Mouse (Mus musculus) right cerebral cortex, postnatal 4 days (tissue): Measurements from ENCODE around the gene Man1a.

Experiments
- DNase-seq: peaks from one replicate; pipeline ENCODE4 v3.0.0-alpha.2; 2022

Gene Man1a

DNA sequence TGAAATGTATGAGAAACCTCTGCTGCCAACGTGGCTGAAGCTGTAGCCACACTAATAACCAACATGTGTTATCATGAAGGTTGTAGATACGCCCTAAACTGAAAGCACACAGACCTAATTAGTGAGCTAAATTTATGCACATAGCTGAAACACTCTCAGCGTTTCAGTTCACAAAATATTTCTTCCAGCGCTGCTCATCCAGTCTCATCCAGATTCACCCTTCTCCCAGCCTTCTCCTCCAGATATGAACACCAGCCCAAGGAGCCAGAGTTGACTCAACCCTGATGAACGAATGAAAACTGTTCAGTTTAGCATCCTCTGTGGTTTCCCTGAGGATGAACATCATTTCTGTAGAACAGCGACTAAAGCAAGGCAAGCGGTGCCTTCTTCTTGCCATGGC lies 15.8 kb downstream of the Man1a start:
- DNase-seq: no peak

DNA sequence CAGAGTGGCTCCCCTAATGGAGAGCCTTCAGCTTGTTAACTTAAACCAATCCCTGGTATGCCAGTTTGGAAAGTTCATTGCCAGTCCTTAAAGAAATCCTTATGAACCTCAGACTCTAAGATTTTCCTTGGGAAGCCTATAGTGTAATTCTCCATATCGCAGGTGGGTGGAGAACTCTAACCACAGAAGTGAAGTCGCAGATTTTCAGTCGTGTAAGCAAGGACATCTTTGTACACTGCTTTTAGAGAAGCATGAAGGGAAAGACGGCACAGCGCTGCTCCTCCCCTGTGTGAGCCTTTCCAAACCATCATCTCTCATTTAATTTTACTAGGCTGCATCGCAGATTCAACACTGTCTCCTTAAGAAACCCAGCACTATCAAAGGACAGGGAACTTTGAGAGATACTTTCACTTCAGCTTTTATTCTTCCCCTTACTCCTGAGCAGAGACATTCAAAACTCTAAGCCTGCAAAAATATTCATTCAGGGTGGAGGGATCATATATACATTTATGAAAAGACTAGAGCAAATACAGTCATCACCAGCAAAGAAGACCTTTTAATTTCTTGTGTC lies 16.6 kb downstream of the Man1a start:
- DNase-seq: no peak

DNA sequence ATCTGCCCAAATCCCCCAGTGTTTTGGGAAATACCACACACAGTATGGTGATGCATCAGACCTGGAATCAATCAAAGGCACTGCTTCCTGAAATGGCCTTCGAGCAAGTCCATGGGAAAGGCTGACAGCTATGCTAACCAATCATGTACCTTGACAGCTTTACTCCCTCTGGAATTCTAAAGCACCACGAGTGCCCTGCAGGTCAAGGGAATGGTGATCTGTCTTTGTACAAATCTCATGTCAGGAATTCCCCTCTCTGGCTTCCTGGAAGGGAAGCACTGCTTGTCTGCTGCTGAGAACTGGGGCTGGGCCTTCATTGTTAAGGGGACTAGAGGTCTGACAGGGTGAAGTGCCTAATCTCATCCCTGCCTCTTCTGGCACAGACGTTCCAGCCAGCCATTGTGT lies 17.3 kb downstream of the Man1a start:
- DNase-seq: no peak

DNA sequence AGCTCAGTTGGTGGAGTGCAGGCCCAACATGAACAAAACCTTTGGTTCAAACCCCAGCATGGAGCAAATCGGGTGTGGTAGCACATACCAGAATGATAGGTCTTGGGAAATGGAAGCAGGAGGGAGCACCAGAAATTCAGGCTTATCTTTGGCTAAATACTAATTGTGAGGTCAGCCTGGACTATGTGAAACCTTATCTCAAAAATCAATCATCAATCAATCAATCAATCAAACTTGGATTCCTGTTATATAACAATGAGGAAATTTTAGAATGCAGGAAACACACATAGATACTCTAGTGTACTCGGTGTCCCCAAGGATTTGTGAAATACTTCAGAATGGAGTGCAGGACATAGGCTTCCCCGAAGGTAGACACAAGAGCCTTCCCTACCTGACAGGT lies 17.8 kb downstream of the Man1a start:
- no peak for DNase-seq

DNA sequence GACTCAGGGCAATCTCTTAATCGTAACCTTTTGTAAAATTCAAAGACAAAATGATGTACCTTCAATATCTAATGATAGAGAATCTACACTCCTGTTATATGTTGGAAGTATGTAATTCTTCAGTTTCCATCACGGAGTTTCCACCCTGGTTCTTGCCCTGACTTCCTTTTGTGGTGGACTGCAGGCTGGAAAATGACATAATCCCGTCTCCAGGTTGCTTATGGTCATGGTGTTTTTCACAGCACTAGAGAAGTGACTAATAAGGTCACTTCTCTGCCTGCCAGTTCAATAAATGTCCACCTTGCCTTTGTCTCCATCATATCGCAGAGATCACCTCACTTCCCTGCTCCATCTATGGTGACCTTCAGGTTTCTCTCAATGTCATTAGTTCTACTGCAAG lies 22.2 kb downstream of the Man1a start:
- DNase-seq: no peak

DNA sequence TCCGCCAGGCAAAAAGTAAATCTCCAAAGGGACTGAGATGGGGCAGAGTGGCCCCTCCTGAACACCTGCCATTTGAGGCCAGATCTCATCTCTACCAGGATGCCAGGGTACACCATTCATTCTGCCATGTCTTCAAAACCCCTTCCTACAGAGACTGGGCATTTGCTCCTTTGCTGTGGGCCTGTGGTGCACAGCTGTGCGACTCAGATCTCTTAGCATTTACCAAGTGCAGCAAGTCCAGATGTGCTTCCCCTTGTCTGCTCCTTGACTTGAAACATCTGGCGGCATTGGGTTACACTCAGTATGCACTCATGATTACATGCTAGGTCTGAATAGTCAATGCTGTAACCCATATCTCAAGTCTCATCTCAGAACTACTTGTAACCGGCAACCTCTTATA lies 28.5 kb downstream of the Man1a start:
- DNase-seq: no peak

DNA sequence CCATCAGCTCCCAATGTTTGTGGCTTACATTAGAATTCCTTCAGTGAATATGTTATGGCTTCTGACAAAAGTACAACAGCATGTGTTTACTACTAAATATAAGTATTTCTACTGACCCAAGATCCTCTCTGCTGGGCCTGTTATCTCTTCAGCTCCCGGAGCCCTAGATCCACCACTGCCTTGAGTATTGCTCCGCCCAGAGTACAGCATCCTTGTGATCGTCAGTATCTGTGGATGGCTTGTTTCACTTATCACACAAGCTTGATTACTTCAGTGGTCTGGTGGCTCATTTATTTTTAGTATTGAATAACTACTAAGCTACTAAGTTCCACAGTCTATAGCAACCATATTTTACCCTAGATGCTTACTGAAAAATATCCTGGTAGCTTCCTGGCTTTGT lies 33.1 kb downstream of the Man1a start:
- no peak for DNase-seq

DNA sequence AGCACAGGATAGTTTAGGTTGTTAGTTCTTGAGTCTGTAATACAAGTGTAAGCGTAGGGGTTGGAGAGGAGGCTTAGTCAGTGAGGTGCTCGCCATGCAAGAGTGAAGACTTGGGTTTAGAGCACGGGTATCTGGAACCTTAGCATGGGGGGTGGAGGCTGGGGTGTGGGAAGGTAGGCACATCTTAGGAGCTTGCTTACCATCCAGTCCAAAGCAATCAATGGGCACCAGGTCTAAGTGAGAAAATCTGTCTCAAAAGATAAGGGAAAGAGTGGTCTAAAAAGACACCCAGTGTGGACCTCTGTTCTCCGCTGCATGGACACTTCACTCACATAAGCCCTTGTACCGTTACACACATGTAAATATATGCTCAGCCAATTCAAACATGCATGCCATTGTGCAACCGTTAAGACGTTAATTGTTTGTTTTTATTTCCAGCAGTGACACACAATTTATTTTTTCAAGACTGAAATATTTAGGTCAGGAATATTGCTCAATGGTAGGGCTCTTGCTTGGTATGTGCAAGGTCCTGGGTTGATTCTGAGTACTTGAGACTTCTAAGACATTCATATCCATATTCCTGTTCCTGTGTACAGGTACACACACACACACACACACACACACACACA lies 34.1 kb downstream of the Man1a start:
- DNase-seq: no peak

DNA sequence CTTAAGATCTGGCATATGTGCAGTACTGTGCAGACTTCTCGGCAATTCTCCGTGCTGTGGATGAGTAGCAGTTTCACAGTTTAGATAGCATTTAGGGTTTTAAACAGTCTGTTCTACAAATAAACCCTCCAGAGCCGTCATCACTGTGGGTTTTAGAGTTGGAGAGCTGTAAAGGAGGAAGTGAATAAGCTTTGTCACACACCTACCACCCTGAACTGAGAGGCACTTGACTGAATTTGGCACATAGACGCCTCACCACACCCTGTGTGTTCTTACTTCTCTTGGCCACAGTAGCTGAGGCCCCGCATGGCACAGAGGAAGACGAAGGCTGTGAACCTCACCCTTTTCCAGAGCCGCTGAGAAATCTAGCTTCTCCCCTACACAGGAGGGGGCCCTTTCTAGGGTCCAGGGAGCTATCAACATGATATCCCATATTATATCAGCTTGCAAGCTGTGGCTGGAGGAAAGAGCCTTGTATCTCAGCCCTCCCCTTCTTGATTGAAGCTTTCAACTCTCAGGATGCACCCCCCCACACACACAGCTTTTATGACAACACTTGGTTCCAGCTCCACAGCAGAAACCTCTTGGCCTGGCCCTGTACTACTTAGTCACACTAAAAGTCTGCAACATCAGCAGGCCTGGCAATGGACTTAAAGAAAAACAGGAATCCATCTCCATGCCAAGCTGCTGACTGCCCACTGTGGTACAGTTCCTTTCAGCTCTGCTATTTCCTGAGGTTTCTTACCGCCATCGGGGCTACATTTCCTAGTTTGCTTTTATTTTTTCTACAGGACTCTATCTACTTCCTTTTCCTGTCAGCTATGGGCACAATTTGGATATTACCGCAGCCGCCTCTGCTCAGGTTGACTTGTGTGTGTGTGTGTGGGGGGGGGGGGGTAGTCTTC lies 35.9 kb downstream of the Man1a start:
- no peak for DNase-seq

DNA sequence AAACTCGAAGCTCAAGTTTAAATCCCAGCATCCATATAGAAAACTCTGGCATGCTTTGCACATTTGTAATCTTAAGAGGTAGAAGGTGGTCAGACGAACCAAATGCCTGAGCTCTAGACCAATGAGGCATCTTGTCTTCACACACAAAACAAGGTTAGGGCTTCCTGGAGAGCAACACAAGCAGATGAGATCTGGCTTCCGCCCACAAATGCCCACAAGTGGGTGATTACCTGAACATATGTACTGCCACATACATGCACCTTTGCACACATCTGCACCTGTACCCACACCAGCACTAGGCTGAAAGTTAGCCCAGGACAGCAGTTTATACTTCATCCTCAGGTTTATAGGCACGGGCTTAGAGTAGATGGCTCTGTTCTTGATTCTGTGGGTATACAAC lies 36.7 kb downstream of the Man1a start:
- DNase-seq: no peak

DNA sequence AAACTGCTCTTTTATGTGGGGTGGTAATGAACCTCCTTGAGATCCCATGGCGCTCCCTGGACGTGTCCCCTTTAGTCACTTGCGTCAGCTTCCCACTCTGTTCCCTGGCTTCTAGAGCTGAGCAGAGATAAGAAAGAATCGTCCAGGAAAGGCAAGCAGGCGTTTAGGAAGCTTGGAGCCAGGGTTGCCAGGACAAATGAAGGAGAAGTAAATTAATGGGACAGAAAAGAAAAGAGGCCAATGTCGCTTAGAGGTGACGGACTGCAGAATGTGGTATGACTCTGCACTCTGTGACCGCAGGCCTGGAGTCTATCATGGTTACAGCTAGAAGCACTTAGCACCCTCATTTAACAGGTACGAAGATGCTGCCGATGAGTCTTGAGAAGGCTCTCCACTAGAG lies 37.7 kb downstream of the Man1a start:
- no peak for DNase-seq

DNA sequence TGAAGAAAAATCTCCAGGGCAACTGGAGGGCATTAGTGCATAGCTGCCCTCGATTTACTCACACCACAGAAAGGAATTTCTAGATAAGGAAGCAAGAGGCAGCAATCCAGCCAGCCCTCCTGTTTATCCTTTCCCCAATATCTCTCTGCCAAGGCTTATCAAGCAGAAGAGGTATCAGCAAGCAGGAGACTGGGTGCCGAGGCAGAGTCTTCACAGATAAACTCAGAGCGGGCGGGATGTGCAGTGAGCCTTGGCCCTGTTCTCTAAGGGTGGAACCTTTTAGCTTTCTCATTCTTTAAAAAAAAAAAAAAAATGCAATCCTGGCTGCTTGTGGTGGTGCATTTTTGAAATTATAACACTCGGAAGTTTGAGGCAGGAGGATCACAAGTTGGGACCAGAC lies 38.2 kb downstream of the Man1a start:
- no peak for DNase-seq

DNA sequence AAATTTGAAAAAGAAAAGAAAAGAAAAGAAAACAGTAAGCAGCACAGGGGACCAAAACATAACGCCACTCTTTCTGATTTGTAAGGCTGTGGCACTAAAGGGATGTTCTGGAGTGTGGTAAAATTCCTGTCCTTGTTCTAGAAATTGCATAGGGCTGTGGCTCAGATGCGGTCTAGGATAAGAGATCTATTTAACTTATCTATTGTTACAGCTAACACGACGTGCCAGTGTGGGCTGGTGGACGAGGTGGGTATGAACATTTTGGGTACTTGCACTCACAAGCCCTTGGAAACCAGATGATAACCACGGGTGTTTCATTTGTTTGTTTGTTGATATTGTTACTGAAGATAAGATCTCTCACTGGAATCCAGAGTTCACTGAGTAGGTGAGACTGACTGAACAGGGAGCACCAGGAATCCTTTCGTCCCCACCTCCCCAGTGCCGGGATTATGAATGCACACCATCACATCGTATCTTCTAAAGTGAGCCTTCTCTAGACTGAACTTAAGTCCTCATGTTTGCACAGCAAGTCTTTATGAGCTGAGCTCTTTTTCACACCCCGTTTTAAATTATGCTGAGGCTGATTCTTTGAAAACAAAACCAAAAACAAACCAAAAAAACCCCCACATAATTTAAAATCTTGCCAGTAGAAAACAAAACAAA lies 38.9 kb downstream of the Man1a start:
- no peak for DNase-seq

DNA sequence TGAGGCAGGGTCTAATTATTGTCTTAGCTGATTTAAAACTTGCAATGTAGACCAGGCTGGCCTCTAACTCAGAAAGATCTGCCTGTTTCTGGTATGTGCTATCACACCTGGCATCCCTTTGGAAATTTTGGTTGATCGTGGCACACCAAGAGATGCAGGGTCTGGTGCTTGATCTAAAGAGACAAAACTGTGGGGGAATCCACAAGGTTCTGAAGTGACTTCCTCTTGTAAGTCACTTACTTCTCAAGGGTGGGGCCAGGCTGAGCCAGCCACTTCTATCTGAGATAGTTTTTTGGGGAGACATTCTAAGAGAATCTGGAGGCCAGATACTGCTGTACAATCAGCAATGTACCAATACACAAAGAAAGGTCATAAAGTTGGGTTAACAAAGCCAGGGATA lies 40.8 kb downstream of the Man1a start:
- no peak for DNase-seq

DNA sequence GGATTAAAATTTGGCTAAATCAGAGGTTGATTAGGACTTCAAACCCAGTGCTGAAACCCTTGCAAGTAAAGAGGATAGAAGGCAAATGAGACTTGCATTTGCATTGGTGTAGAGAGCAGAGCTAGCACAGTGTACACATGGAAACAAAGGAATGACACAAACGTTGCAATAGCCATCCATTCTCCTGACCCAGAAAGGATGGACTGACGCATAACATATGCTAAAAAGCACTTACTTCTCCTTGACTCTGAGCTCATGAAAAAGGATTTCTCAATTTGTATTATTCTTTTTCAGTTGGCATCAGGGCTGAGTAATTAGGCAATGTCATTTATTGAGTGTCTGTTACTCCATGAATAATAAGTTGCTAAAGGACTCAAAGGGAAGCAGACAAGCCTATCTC lies 41.6 kb downstream of the Man1a start:
- no peak for DNase-seq

DNA sequence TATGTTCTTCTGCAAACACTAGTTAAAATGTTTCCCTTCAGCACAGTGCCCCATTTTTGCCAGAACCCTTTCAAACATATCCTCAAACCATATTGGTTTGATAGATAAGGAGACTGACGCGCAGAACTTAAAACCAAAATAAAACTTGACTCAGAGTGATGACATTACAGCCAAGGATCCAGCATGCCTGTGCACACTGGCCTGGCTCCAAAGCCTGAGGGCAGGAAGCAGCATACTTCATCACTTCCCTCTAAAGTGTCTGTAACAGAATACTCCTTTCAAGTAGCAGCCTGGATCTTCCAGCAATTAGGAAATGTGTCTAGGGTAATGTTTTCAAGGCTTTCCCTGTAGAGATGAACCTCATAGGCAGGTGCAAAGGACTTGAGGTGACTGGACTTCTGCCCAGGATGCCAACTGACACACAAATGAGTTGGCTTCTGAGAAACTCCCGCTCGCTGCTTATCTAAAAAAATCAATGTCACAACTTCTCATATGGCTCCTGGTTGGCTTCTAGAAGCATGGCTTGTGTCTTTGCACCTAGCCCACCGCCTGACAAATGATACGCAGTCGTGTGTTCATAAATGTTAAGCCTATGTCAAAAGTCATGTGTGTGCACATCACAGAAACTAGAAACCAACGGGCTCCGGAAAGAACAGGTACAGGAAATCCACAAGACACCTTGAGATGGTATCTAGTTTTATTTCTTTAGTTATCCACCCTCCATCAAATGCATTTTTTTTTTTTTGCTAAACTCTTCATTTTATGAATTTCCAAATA lies 43.9 kb downstream of the Man1a start:
- no peak for DNase-seq

DNA sequence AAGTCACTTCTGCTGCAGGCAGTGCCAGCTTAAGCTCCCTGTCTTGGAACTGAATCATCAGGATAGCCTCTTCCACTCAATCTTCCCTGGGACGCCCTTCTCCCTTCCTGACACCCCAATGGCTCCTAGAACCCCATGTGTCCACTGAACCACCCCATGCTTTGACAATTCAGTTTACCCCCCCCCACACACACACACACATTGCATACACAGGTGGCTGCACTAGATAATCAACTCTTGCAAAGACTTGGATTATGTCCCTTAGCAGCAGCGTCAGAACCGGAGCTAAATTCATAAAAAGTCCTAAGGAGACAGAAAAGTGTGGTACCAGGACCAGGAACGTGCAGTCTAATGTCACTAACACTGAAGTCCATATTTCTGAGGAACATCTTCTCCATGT lies 47.5 kb downstream of the Man1a start:
- DNase-seq: no peak

DNA sequence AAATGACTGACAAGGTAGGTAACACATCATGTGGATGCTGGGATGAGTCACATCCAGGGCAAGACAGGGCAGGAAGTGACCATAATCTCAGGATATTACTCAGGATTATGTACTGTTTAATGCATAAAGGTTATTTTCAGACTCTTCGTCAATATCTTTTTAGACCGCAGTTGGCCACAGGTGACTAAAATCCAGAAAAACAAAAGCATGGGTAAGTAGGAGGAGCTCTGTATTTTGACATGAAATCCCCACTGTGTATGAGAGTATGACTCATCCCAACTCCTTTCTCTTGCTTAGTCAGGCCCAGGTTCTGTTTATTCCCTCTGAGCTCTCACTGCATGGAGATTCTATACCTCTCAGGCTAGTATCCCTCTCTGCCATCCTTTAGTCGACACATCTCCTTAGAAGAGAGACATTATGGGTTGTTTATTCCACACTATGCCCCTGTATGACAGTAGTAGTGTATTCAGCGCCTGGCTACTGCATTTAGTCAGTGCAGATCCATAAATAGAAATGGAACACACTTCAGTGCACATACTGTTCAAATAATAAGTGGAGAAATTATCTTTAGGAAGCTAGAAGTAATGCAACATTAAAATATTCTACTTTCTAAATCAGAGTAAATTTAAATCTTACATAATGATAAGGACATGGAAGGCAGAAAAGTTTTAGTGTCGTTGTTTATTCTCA lies 49.5 kb downstream of the Man1a start:
- no peak for DNase-seq

DNA sequence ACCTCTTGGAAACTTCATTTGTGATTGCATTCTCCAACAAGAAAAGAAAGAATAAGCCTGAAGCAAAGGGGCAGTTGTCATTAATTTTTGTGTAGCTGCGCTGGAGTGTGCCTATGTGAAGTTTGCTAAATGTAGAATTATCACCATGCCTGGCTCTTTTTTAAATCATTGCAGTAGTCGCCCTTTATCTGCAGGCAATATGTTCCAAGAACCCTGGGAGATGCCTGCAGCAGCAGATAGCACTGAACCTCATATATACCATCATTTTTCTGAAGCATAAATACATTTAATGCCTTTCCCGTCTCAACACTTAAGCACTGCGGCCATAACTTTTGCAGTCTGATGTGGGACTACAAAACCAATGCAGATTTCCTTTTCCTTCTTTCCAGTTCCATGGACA lies 50.3 kb downstream of the Man1a start:
- DNase-seq: no peak

DNA sequence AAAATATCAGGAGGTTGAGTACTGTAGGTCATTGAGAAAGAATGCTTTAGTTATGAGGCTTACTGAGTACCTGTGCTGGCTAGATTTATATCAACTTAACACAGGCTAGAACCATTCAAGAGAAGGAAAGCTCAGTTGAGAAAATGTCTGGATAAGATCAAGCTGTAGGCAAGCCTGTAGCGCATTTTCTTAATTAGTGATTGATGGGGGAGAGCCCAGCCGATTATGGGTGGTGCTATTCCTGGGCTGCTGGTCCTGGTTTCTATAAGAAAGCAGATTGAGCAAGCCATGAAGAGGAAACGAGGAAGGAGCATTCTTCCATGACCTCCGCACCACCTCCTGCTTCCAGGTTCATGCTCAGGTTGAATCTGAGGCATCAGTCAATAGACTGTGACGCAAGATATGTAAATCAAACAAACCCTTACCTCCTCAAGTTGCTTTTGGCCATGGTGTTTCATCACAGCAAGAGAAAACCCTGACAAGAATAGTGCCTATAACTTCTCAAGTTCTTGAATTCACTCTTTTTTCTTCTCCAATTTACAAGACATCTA lies 58.4 kb downstream of the Man1a start:
- DNase-seq: no peak

DNA sequence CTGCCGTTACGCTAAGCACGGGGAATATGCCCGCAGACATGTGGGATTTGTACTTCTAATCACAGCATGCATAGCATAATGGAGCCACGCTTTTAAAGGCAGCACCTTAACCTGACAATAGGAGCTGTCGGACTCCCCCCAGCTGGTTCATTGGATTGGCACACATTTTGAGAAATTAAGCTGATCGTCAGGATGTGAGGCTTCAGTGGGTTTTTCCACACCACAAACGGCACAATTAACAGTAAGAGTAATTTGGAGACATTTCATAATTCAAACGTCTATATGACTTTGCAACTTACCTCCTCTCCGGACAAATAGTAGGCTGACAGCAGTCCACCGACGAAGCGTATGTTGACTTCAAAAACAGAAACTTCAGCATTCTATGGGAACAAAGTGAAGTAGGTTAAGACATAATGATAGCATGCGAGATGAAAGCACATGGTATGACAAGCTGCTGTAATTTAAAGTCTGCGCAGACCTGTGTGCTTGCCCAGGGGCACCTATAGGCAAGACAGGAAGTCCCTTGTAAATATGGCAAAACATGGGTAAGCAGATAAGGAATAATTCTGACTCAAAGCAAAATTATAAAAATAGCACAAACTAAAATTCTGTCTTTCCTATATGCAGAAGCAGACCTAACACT lies 62.2 kb downstream of the Man1a start:
- no peak for DNase-seq
